Mouse (Mus musculus): ENCODE data around the gene Hus1. TPM values are rescaled to one million over a fixed set of nuclear protein-coding genes. Genes with fewer than 3 reads are reported as not detected.

Gene Hus1
- 15.6 and 17.3 TPM in 2 replicates for polyA plus RNA-seq (2015; fragmentation: Nextera tagmentation; extraction: Ambion mirVana)

DNA sequence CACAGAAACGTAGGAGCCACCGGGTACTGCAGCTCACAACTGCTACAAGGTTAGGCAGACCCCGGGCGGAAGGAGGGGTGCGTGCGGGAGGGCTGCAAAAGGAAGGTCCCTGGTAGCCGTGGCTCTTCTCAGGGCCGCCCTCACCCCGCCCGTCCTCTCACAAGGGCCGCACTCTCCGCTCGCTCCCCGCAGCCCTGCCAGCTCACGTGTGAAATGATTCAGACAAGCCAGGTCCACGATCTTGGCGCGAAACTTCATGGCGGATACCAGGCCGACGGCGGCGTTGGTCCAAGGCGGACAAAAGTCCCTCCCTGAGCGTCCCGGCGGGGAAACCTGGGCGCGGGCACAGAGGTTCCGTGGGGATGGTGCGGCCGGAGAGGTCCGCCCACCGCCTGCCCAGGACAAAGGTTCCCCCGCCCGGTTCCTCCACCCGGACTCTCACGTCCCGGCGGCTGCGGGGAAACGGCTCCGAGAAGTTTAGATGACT is at the start of gene Hus1:
Hus1 (minus strand) TSS at position 339 of the 487 bp plus-strand sequence.
- under 1% methylated on average over 43 of the region's 43 CpGs for WGBS
- H3K9ac ChIP-seq (ENCODE audit: low read length): peak within 1 kb of the TSS; percentile 92
- H3K4me1 ChIP-seq (replicated peaks; ENCODE audit: control insufficient read depth, insufficient read depth, low read length): peaks cover 10% of the 10 kb centered on the region
- peak within 1 kb of the TSS; percentile 80 for H3K4me2 ChIP-seq (ENCODE audit: low read depth, low read length)
- H3K27ac ChIP-seq (ENCODE audit: low read length): peak within 1 kb of the TSS; percentile 92
- peaks cover 9% of the 10 kb centered on the region for H3K36me3 ChIP-seq (ENCODE audit: control insufficient read depth, insufficient read depth, low read length)
- no peaks in the 10 kb centered on the region; the same call in 1 of the 2 replicates for H3K27me3 ChIP-seq (ENCODE audit: control insufficient read depth, insufficient read depth, low read depth, low read length)
- H3K9me3 ChIP-seq (ENCODE audit: control insufficient read depth, low read length): no peaks in the 10 kb centered on the region
- peak; percentile 99 for ATAC-seq (ENCODE audit: low read depth)
- H3K4me3 ChIP-seq (ENCODE audit: low read length): peak within 1 kb of the TSS; percentile 72

DNA sequence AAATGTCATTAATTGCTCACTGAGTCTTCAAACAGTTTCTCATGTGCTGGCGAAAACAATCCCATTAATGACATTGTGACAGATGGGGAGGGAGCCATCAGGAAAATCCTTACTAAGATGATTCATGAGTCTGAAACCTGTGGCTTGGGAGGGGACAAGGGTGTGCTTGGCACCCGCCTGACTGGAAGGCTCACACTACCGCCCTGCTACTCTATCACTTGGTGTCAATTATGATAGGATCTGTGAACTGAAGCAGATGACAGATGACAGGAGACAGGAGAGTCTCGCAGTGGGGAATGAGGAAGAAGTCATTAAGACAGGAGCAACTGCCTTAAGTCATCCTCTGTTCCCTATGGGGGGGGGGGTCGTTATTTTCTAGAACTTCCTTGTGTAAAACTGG is 49.5 kb upstream of the Hus1 start:
- Histone ChIP-seq H3K4me2 (ENCODE audit: low read depth, low read length) (no peak overlapping the region), H3K27me3 (ENCODE audit: control insufficient read depth, insufficient read depth, low read depth, low read length) (no peaks in the 10 kb centered on the region), H3K36me3 (ENCODE audit: control insufficient read depth, insufficient read depth, low read length) (no peaks in the 10 kb centered on the region), H3K9me3 (ENCODE audit: control insufficient read depth, low read length) (no peaks in the 10 kb centered on the region), H3K9ac (ENCODE audit: low read length) (no peak overlapping the region), H3K27ac (ENCODE audit: low read length) (no peak overlapping the region), H3K4me1 (replicated peaks; ENCODE audit: control insufficient read depth, insufficient read depth, low read length) (no peaks in the 10 kb centered on the region), H3K4me3 (ENCODE audit: low read length) (no peak overlapping the region)
- ATAC-seq (ENCODE audit: low read depth): no peak
- 42% methylated on average over 5 of the region's 5 CpGs for WGBS

DNA sequence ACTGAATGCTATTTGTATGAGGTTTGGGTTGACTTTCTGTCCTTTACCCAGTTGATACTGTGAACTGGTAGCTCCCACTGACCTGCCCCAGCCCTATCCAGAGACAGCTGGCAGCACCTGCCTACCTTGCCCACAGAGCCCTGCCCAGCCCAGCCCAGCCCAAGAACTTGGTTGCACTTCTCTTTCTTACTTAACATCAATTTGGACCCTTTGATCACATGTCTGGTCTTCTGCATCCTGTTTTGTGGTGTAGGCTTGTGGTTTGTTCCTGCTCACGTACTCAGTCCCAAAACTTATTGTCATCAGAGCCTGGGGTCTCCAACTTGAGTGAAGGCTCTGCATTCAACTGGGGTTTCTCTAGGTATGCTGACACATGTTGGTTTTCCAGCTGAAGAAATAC is 49.0 kb upstream of the Hus1 start:
- no peaks in the 10 kb centered on the region for H3K27me3 ChIP-seq (ENCODE audit: control insufficient read depth, insufficient read depth, low read depth, low read length)
- no peaks in the 10 kb centered on the region for H3K36me3 ChIP-seq (ENCODE audit: control insufficient read depth, insufficient read depth, low read length)
- H3K4me1 ChIP-seq (replicated peaks; ENCODE audit: control insufficient read depth, insufficient read depth, low read length): no peaks in the 10 kb centered on the region
- H3K9me3 ChIP-seq (ENCODE audit: control insufficient read depth, low read length): no peaks in the 10 kb centered on the region
- no peak overlapping the region for H3K27ac ChIP-seq (ENCODE audit: low read length)
- no peak for ATAC-seq (ENCODE audit: low read depth)
- no peak overlapping the region for H3K4me3 ChIP-seq (ENCODE audit: low read length)
- 72% methylated on average over 1 of the region's 1 CpGs for WGBS
- no peak overlapping the region for H3K4me2 ChIP-seq (ENCODE audit: low read depth, low read length)
- no peak overlapping the region for H3K9ac ChIP-seq (ENCODE audit: low read length)

DNA sequence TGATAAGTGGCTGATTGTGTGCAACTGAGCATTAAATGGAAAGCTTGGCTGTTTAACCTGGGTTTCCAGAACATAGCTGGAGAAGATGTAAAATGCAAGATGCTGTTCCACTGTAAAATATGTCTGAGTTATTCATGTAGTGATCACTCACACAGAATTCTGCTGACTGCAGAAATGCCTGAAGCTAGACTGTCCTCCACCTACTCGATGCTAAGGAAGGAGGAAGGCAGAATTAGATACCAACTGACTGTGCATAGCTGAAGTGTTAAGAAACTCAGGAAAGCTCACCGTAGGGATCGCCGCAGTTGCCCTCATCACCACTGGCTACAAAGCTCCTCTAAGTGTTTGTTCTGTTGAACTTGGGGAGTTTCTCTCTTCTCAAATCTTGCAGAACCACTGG is 46.7 kb upstream of the Hus1 start:
- no peaks in the 10 kb centered on the region for H3K36me3 ChIP-seq (ENCODE audit: control insufficient read depth, insufficient read depth, low read length)
- no peak overlapping the region for H3K4me3 ChIP-seq (ENCODE audit: low read length)
- no peak overlapping the region for H3K9ac ChIP-seq (ENCODE audit: low read length)
- no peak overlapping the region for H3K27ac ChIP-seq (ENCODE audit: low read length)
- WGBS: 71% methylated on average over 4 of the region's 4 CpGs
- no peaks in the 10 kb centered on the region for H3K9me3 ChIP-seq (ENCODE audit: control insufficient read depth, low read length)
- no peaks in the 10 kb centered on the region for H3K27me3 ChIP-seq (ENCODE audit: control insufficient read depth, insufficient read depth, low read depth, low read length)
- H3K4me1 ChIP-seq (replicated peaks; ENCODE audit: control insufficient read depth, insufficient read depth, low read length): no peaks in the 10 kb centered on the region
- no peak for ATAC-seq (ENCODE audit: low read depth)
- H3K4me2 ChIP-seq (ENCODE audit: low read depth, low read length): no peak overlapping the region

DNA sequence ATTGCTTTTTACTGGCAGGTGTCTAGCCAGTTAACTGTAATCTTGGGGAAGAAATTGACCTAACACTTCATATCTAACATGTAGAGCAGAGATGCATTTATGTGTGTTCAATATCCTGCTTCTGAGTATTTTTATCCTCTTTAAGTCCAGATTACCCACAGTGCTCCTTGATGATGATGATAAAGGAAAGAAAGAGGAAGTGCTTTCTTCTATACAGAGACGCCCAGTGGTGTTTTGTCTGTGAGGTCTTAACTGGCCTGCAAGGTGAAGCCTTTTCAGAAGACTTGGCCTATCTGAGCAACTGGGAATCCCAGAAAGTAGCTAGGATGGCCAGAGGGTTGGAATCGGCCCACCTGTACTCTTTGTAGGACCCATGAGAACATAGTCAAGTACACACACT is 45.9 kb upstream of the Hus1 start:
- H3K9me3 ChIP-seq (ENCODE audit: control insufficient read depth, low read length): no peaks in the 10 kb centered on the region
- 65% methylated on average over 2 of the region's 2 CpGs for WGBS
- no peak for ATAC-seq (ENCODE audit: low read depth)
- H3K36me3 ChIP-seq (ENCODE audit: control insufficient read depth, insufficient read depth, low read length): no peaks in the 10 kb centered on the region
- H3K4me3 ChIP-seq (ENCODE audit: low read length): no peak overlapping the region
- no peaks in the 10 kb centered on the region for H3K27me3 ChIP-seq (ENCODE audit: control insufficient read depth, insufficient read depth, low read depth, low read length)
- no peak overlapping the region for H3K27ac ChIP-seq (ENCODE audit: low read length)
- H3K4me1 ChIP-seq (replicated peaks; ENCODE audit: control insufficient read depth, insufficient read depth, low read length): no peaks in the 10 kb centered on the region
- no peak overlapping the region for H3K4me2 ChIP-seq (ENCODE audit: low read depth, low read length)
- H3K9ac ChIP-seq (ENCODE audit: low read length): no peak overlapping the region

DNA sequence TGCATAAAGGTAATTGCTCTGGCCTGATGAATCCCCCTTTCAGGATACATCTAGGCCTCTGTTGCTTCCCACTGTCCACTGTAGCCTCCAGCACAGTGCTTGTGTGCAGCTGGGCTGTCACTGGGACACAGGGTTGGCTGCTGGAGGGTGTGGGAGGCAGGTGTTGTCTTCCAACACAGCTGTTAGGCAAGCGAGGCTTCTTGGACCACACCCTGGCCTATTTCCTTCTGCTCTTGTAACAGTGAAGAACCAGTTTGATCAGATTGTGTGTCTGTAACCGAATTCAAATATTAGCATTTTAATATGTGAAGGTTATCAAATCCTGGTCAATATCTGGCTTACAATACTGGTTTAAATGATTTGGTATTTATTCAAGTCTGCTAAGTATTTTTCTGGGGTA is 40.9 kb upstream of the Hus1 start:
- no peak overlapping the region for H3K9ac ChIP-seq (ENCODE audit: low read length)
- peaks cover 7% of the 10 kb centered on the region for H3K27me3 ChIP-seq (ENCODE audit: control insufficient read depth, insufficient read depth, low read depth, low read length)
- no peaks in the 10 kb centered on the region for H3K9me3 ChIP-seq (ENCODE audit: control insufficient read depth, low read length)
- H3K4me3 ChIP-seq (ENCODE audit: low read length): no peak overlapping the region
- peaks cover 4% of the 10 kb centered on the region for H3K4me1 ChIP-seq (replicated peaks; ENCODE audit: control insufficient read depth, insufficient read depth, low read length)
- 55% methylated on average over 2 of the region's 2 CpGs for WGBS
- H3K27ac ChIP-seq (ENCODE audit: low read length): no peak overlapping the region
- ATAC-seq (ENCODE audit: low read depth): no peak
- H3K4me2 ChIP-seq (ENCODE audit: low read depth, low read length): no peak overlapping the region
- H3K36me3 ChIP-seq (ENCODE audit: control insufficient read depth, insufficient read depth, low read length): no peaks in the 10 kb centered on the region

DNA sequence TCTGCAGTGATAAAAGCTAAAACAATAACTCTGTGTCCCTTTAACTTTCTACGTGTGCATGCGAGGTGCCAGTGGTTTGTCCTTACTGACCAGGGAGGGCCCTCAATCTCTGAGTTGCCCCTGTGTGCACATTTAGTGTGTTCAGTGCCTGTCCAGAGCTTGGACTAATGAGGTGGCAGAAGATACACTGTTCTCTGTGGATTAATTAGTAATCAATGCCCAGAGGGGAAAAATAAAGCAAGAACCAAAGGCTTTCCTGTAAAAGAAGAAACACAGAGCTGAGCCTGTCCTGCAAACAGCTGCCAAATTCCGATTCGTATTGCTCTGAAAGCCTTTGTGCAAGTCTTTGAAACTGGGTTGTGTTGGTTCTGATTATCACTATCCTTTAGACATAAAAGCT is 39.2 kb upstream of the Hus1 start:
- Histone ChIP-seq H3K4me2 (ENCODE audit: low read depth, low read length) (no peak overlapping the region), H3K9me3 (ENCODE audit: control insufficient read depth, low read length) (no peaks in the 10 kb centered on the region), H3K4me3 (ENCODE audit: low read length) (no peak overlapping the region), H3K4me1 (replicated peaks; ENCODE audit: control insufficient read depth, insufficient read depth, low read length) (peaks cover 4% of the 10 kb centered on the region), H3K9ac (ENCODE audit: low read length) (no peak overlapping the region), H3K27ac (ENCODE audit: low read length) (no peak overlapping the region), H3K36me3 (ENCODE audit: control insufficient read depth, insufficient read depth, low read length) (no peaks in the 10 kb centered on the region), H3K27me3 (ENCODE audit: control insufficient read depth, insufficient read depth, low read depth, low read length) (peaks cover 7% of the 10 kb centered on the region)
- WGBS: 75% methylated on average over 4 of the region's 4 CpGs
- ATAC-seq (ENCODE audit: low read depth): no peak

DNA sequence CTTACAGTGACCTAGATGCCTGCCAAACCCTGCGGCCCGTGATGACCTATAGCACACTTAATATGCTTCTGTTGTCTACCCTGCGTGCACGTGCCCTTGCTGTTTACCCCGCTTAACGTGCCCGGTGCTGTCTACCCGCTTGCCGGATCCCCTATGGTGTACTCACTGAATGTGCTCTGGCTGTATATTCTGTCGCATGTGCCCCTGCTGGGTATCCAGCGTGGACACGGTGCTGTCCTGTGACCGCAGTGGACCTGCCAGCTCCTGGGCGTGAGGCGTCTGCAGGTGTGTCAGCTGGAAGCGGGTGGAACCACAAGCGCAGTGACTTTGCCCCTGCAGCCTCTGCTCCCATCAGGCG is 37.7 kb upstream of the Hus1 start, which contains the start of gene Sun3:
Sun3 (minus strand) TSS at position 289 of the 358 bp plus-strand sequence.
- no peaks in the 10 kb centered on the region for H3K9me3 ChIP-seq (ENCODE audit: control insufficient read depth, low read length)
- peak within 1 kb of the TSS; percentile 47 for H3K4me3 ChIP-seq (ENCODE audit: low read length)
- ATAC-seq (ENCODE audit: low read depth): no peak; the same call in none of the 2 replicates
- peaks cover 4% of the 10 kb centered on the region for H3K4me1 ChIP-seq (replicated peaks; ENCODE audit: control insufficient read depth, insufficient read depth, low read length)
- WGBS: 2% methylated on average over 18 of the region's 18 CpGs
- peaks cover 7% of the 10 kb centered on the region for H3K27me3 ChIP-seq (ENCODE audit: control insufficient read depth, insufficient read depth, low read depth, low read length)
- H3K9ac ChIP-seq (ENCODE audit: low read length): peak within 1 kb of the TSS; percentile 55
- no peak within 1 kb of the TSS for H3K27ac ChIP-seq (ENCODE audit: low read length)
- H3K4me2 ChIP-seq (ENCODE audit: low read depth, low read length): peak within 1 kb of the TSS; percentile 98
- no peaks in the 10 kb centered on the region for H3K36me3 ChIP-seq (ENCODE audit: control insufficient read depth, insufficient read depth, low read length)

DNA sequence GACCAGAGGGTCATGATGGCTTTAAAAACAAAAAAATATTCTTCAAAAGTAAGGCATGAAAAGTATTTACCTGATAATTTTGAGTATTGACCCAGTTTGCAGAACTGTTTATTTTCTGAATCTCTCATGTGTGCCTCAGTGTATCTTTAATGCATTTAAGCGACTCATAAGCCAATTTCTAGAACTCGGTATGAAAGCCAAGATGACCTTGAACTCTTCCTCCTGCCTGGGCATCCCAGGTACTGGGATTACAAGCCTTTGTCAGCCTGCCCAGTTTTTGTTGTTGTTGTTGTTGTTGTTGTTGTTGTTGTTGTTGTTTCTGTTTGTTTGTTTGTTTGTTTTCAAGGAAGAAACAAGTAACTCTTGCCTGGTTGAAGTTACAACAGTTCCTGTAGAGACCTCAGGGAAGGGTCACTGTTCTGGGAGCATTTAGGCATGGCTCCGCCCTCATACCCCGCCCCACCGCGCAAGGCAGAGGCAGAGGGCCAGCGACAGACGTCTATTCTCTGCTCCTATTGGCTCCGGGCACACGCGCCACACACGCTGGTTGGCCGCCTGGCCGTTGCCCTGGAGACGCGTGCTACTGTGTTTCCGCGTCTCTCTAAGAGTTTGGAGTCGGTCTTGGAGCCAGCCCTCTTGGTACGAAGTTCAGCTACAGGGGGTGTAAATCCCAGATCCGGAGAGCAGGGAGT is 37.2 kb upstream of the Hus1 start, which contains the start of gene Gm11992:
Gm11992 (plus strand) TSS at position 584 of the 692 bp plus-strand sequence.
- Histone ChIP-seq H3K27ac (ENCODE audit: low read length) (no peak within 1 kb of the TSS), H3K4me1 (replicated peaks; ENCODE audit: control insufficient read depth, insufficient read depth, low read length) (peaks cover 4% of the 10 kb centered on the region), H3K4me3 (ENCODE audit: low read length) (peak within 1 kb of the TSS; percentile 47), H3K4me2 (ENCODE audit: low read depth, low read length) (peak within 1 kb of the TSS; percentile 98), H3K9me3 (ENCODE audit: control insufficient read depth, low read length) (no peaks in the 10 kb centered on the region), H3K27me3 (ENCODE audit: control insufficient read depth, insufficient read depth, low read depth, low read length) (peaks cover 7% of the 10 kb centered on the region), H3K9ac (ENCODE audit: low read length) (peak within 1 kb of the TSS; percentile 55), H3K36me3 (ENCODE audit: control insufficient read depth, insufficient read depth, low read length) (no peaks in the 10 kb centered on the region)
- 4% methylated on average over 21 of the region's 21 CpGs for WGBS
- ATAC-seq (ENCODE audit: low read depth): peak; percentile 100

All from lung, embryonic 16.5 days (tissue).